Mouse (Mus musculus): ENCODE data around the gene 1700003E16Rik.

DNA sequence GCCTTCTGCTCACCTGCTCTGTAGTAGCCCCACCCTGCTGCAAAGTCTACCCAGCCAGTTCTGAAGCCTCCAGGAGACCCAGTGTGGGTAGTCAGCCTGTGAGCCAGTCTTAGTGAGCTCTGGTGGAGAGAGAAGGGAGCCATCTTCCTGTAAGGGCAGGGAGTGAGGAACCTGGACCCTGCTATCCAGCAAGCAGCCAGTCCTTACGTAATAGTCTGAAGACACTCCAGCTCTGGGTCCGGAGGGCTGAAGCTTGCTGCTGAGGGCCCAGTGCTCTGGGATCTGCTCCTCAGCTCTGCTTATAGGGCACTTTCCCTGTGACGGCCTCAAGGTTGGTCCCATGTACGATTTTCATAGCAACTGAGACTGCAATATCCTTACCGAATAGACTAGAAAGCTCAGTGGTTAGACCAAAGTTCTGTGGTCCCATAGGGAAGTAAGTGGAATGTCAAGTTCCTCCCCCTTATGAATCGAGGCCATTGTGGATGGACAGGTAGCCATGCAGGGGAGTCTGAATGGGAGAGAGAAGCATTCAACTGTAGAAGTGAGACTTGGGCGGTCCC lies 21.2 kb upstream of the 1700003E16Rik start, which contains the start of gene Rtkn:
- no peak for TF ChIP-seq CTCF (IDR thresholded peaks at IDR 0.05)
- TF ChIP-seq EP300 (IDR thresholded peaks at IDR 0.05): no peak

Data from lung, postnatal 0 days (tissue).